ENCODE assay signal across 8 mouse cellular contexts in the genomic region with DNA sequence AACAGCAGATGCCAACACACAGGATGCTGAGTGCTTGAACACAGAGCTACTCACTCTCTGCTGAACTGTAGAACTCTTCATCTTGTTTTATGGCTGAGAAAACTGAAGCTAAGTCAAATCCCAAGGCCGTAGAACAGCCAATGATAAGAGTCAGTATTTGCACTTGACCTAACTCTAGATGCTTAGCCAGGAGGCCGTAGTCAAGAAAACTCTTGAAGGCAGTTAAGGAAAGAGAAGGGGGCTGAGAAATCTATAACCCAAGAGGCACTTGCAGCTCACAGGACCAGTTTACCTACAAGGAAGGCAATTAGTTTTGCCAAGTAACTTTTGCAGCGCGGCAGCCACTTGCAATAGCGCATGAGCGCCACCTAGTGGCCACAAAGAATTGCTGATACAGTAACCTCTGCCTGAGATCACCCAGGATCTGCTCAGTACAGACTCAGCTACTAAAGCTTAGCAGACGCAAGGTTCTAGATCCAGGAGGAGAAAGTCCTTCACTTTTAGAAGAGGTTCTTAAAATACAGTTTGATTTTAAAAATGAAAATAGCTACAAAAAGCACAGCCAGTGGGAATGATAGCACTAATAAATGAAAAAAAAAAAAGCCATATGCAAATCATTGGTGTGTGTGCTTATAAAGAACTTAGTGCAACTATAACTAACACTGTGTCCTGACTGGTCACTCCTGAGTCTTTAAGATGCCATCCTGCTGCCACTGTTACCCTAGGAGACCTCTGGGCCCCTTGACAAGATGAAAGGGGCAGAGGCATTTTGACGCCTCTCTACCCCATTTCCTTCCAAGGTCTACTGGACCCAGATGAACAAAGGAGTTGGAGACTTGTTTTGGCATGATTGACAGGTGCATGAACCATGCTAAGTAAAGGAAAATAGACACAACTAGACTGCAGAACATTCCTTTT.
DNase-seq lines count a peak whose midpoint lies in the region.

No protein-coding gene starts in this region.

- peak; percentile 91 for DNase-seq in CD4-positive, CD25-positive, alpha-beta regulatory T cell, adult 2 months (ENCODE audit: low read depth, low spot score)
- DNase-seq in ZHBTc4 (ENCODE audit: low read depth, low spot score): peak; percentile 89
- peak; percentile 76 to 86 for DNase-seq in cerebellum, postnatal 4 days (ENCODE audit: low spot score in 2 of 2)
- DNase-seq in gastrocnemius, postnatal 14 days: peak; percentile 78
- DNase-seq in kidney, postnatal 4 days: peak; percentile 92
- peak; percentile 60 to 78 for DNase-seq in lung, adult 18-20 months
- DNase-seq in right cerebral cortex, adult 18-20 months: peak; percentile 65
- peak; percentile 95 for DNase-seq in thymus, postnatal 4 days

- intact Hi-C loops in gastrocnemius, postnatal 14 days (cut with DNase I; ENCODE audit: low total_unique reads): loop anchor here (5.0 to 10.0 kb wide), 4 partner anchors 90 to 900 kb away; no protein-coding TSS in a partner anchor

Comparison
In these comparisons a context has a peak if more than half of its experiments do, and no peak if none do; other contexts are left out.
1. Peak in every context shown above with its lines: DNase-seq.